Mouse (Mus musculus) heart, embryonic 16.5 days (tissue): ENCODE data around the gene Bak1. TPM values are rescaled to one million over a fixed set of nuclear protein-coding genes. Genes with fewer than 3 reads are reported as not detected.

Experiments
- ATAC-seq: fragments of 200-750 bp; cut with Nextera tagmentation; replicated peaks from 2 replicates; pipeline ENCODE4 v1.8.0; 2017; ENCODE audit warnings: moderate number of reproducible peaks; ENCODE audit not compliant: insufficient read depth, low FRiP score; ENCODE audit errors: extremely low read depth
- H3K27ac ChIP-seq: fragments of 300-500 bp; sonication (generic); 2 replicates; pipeline ENCODE4 v1.5.1; 2014; ENCODE audit warnings: mild to moderate bottlenecking, low read length, control low read depth, moderate library complexity
- H3K27me3 ChIP-seq: fragments of 300-500 bp; sonication (generic); 2 replicates; pipeline ENCODE4 v1.6.1; 2014; ENCODE audit warnings: low read length, mixed read lengths; ENCODE audit not compliant: control insufficient read depth, insufficient read depth
- H3K36me3 ChIP-seq: fragments of 300-500 bp; sonication (generic); 2 replicates; pipeline ENCODE4 v1.6.1; 2014; ENCODE audit not compliant: control insufficient read depth, insufficient read depth
- H3K4me1 ChIP-seq: fragments of 300-500 bp; sonication (generic); 2 replicates; pipeline ENCODE4 v1.6.1; 2014; ENCODE audit warnings: low read length, mixed read lengths; ENCODE audit not compliant: control insufficient read depth, insufficient read depth
- H3K4me2 ChIP-seq: fragments of 300-500 bp; sonication (generic); 2 replicates; pipeline ENCODE4 v1.6.1; 2014; ENCODE audit warnings: low read depth, mild to moderate bottlenecking, control low read depth, low read length
- H3K4me3 ChIP-seq: fragments of 300-500 bp; sonication (generic); 2 replicates; pipeline ENCODE4 v1.5.1; 2014; ENCODE audit warnings: mild to moderate bottlenecking, control low read depth, low read length
- H3K9ac ChIP-seq: fragments of 300-500 bp; sonication (generic); 2 replicates; pipeline ENCODE4 v1.6.1; 2014; ENCODE audit warnings: low read length, control low read depth
- H3K9me3 ChIP-seq: fragments of 300-500 bp; sonication (generic); replicated peaks from 2 replicates; pipeline ENCODE4 v1.6.1; 2016; ENCODE audit warnings: low read length; ENCODE audit not compliant: control insufficient read depth
- WGBS: fragments of 180-500 bp; shearing (Covaris S2); extraction: QIAGEN DNeasy Blood & Tissue Kit; methylation state at CpG from one replicate; pipeline ENCODE4 v1.1.7; 2014; 5-methylcytosine and 5-hydroxymethylcytosine counted together
- polyA plus RNA-seq: library from polyadenylated mRNA; unstranded; fragments of >200 nt; fragmentation: Nextera tagmentation; extraction: Ambion mirVana; gene quantifications from 2 replicates; pipeline ENCODE4 v1.2.1, GENCODE M21; 2015

Gene Bak1
- polyA plus RNA-seq: 5.8 and 6.2 TPM in 2 replicates

DNA sequence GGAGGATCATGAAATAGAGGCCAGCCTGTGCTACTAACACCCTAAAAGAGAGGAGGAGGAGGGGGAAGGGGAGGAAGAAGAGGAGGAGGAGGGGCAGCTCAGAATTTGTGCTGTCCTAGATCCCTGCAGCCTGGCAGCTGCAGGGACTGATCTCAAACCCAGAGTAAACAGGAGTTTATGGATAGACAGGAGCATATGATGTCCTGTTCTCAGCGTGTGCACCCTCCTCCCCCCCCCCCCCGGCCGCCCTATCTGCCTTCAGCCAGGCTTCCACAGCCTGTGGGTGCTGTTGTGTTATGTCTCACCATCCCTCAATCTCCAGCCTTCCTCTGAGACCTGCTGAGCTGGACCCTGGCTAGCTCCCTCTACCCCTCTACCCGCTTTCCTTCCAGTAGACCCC, at the start of gene Bak1:
TSS of gene Bak1 (minus strand) at position 101 of the 400 bp plus-strand sequence.
- H3K9ac ChIP-seq: peak within 1 kb of the TSS; percentile 99
- no peaks in the 10 kb centered on the region for H3K27me3 ChIP-seq
- peak within 1 kb of the TSS; percentile 89 for H3K27ac ChIP-seq
- WGBS: 46% methylated on average over 2 of the region's 4 CpGs
- no peak for ATAC-seq
- peaks cover 7% of the 10 kb centered on the region for H3K36me3 ChIP-seq
- H3K9me3 ChIP-seq: no peaks in the 10 kb centered on the region
- peak within 1 kb of the TSS; percentile 92 for H3K4me3 ChIP-seq
- H3K4me1 ChIP-seq: peaks cover 16% of the 10 kb centered on the region
- H3K4me2 ChIP-seq: peak within 1 kb of the TSS; percentile 93

DNA sequence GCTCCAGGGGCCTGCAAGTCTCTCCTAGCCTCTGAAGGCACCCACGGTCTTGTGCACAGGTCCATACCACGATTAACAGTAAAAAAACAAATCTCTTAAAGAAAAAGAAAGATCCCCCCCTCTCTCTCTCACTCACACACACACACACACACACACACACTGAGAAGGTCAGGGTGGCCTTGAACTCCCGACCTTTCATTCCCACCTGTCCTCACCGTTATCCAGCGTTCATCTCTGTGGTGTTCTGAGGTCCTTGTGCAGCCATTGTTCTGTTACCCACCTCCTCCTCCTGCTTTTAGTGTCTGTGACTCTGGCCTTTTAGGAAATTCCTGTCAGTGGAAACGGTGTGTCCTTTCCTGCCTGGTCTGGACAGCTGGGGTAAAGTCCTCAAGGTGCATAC, 49.7 kb upstream of the Bak1 start:
- ATAC-seq: no peak
- Histone ChIP-seq H3K4me1 (peaks cover 8% of the 10 kb centered on the region; the same call in 1 of the 2 replicates), H3K27me3 (no peaks in the 10 kb centered on the region), H3K4me2 (no peak overlapping the region), H3K9ac (no peak overlapping the region), H3K4me3 (no peak overlapping the region), H3K9me3 (peaks cover 5% of the 10 kb centered on the region; the same call in 1 of the 2 replicates), H3K36me3 (no peaks in the 10 kb centered on the region), H3K27ac (no peak overlapping the region)
- 65% methylated on average over 6 of the region's 6 CpGs for WGBS

DNA sequence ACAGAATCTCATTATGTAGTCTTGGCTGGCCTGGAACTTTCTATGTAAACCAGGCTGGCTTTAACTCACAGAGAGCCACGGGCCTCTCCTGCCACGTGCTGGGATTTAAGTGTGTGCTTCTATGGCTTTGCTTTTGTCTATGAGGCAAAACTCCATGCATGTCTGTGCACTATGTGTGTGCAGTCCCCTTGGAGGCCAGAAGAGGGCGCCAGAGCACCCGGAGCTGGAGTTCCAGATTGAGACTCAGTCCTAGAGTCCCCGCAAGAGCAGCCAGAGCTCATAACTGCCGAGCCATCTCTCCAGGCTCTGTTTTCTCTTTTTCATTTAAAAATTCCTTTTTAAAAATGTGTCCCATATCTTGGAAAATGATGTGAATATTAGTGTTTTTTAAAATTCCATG, 49.1 kb upstream of the Bak1 start:
- 76% methylated on average over 6 of the region's 6 CpGs for WGBS
- no peak for ATAC-seq

DNA sequence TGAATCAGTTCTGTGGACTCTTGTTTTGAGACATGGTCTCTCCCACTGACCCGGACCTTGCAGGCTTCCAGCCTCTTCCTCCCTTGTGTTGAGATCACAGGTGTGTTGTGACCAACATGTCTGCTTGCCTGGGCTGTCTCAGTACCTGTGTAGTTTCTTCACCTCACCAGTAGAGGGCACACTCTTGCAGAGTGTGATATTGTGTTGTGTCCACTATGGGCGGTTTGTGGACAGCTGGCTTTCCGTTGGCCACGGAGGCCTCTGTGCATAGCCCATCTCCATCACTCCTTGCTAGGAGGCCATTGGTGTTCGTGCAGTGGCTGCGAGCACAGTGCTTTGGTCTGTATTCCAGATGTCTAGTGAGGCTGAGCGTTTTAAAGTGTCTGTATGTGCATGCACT, 48.3 kb upstream of the Bak1 start:
- no peaks in the 10 kb centered on the region for H3K36me3 ChIP-seq
- no peak overlapping the region for H3K4me2 ChIP-seq
- H3K9me3 ChIP-seq: peaks cover 5% of the 10 kb centered on the region; the same call in 1 of the 2 replicates
- no peak overlapping the region for H3K9ac ChIP-seq
- H3K27ac ChIP-seq: no peak overlapping the region
- no peak for ATAC-seq
- no peaks in the 10 kb centered on the region for H3K27me3 ChIP-seq
- 88% methylated on average over 7 of the region's 7 CpGs for WGBS
- no peak overlapping the region for H3K4me3 ChIP-seq
- peaks cover 6% of the 10 kb centered on the region; the same call in 1 of the 2 replicates for H3K4me1 ChIP-seq

More for the DNA sequence above, 49.1 kb upstream of the Bak1 start:
- H3K4me2 ChIP-seq: no peak overlapping the region
- H3K4me3 ChIP-seq: no peak overlapping the region
- H3K9ac ChIP-seq: no peak overlapping the region
- H3K9me3 ChIP-seq: peaks cover 5% of the 10 kb centered on the region; the same call in 1 of the 2 replicates
- no peak overlapping the region for H3K27ac ChIP-seq
- H3K4me1 ChIP-seq: peaks cover 6% of the 10 kb centered on the region; the same call in 1 of the 2 replicates
- H3K36me3 ChIP-seq: no peaks in the 10 kb centered on the region
- H3K27me3 ChIP-seq: no peaks in the 10 kb centered on the region

DNA sequence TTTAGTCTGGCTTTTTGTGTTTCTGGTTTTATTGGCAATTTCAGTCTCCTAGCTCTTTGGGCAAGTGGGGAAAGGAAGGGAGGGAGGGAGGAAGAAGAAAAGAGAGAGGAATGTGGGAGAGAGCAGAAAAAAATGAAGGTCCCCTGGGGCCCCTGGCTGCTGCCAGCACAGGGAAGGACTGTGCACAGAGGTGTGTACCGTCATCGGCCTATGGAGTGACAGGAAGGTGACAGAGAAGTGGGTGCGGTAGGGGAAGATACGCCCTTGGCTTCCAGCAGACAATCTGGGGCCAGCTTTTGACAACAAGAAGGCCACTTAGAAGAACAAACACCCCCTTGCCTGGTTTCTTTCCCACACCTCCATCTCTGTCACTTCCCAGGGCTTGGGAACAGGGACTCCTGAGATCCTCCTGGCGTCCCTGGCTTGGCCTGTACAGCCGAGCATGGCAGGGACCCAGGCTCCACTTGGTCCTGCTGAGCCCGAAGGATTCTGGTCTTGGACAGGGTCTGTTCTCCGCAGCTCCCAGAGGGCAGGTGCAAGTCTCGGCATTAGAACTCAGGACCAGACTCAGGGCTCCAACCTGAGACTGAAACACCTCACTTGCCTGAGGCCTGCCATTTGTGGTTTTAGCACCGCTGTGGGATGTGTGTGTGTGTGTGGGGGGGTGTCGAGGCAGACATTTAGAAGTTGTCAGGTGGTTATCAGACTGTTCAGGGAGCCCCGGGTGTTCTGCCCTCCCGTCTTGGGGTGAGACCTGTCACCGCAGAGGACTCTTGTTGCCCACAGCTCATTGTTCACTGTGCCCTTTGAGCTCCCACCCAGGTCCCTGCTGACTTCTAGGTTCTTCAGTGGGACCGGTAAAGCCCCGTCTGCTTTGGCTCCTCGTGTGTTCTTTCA, 46.3 kb upstream of the Bak1 start:
- 61% methylated on average over 17 of the region's 17 CpGs for WGBS
- peaks cover 5% of the 10 kb centered on the region; the same call in 1 of the 2 replicates for H3K9me3 ChIP-seq
- no peak overlapping the region for H3K4me2 ChIP-seq
- peaks cover 4% of the 10 kb centered on the region; the same call in 1 of the 2 replicates for H3K4me1 ChIP-seq
- H3K4me3 ChIP-seq: no peak overlapping the region
- H3K27me3 ChIP-seq: no peaks in the 10 kb centered on the region
- no peak overlapping the region for H3K27ac ChIP-seq
- no peaks in the 10 kb centered on the region for H3K36me3 ChIP-seq
- H3K9ac ChIP-seq: no peak overlapping the region
- no peak for ATAC-seq

DNA sequence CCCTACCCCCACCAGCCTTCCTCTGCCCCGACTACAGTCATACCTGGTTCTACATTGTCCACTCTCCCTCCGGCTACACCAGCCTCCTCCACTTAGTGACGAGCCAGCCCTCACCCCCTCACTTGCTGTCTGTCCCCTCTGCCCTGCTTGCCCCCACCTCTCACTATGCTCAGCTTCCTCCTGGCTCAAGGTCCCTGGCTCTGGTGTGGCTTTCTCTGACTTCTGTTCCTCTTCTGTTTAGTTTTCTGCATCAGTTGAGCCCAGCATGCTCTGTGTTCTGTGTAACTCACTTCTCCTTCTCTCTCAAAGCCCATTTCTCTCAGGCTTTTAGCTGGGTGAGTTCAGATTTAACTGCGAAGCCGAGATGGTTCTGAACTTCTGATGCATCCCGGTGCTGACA, 45.4 kb upstream of the Bak1 start:
- 44% methylated on average over 6 of the region's 6 CpGs for WGBS
- H3K9ac ChIP-seq: no peak overlapping the region
- no peak for ATAC-seq

DNA sequence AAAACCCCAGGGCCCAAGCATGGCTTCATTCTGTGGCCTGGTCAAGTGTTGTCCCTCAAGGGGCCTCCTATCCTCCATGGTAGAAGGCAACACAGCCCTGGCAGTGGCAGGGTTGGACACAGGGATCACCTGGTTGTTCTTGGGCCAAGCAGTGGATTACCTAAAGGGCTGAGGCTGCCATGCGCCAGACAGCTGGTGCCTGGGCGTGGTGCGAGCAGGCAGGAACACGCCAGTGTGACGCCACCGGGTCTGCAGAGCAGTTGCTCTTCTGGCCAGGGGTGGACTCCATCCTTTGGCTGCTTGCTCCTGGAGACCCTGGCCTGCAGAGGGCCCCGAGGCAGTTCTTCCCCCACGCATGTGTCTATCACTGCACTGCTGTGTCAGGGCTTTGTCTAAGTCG, 45.0 kb upstream of the Bak1 start:
- WGBS: 61% methylated on average over 9 of the region's 9 CpGs
- Histone ChIP-seq H3K9ac (no peak overlapping the region), H3K9me3 (peaks cover 5% of the 10 kb centered on the region; the same call in 1 of the 2 replicates), H3K27ac (no peak overlapping the region), H3K27me3 (no peaks in the 10 kb centered on the region), H3K36me3 (no peaks in the 10 kb centered on the region), H3K4me3 (no peak overlapping the region), H3K4me2 (no peak overlapping the region), H3K4me1 (peaks cover 6% of the 10 kb centered on the region; the same call in 1 of the 2 replicates)
- no peak for ATAC-seq

More for the DNA sequence above, 45.4 kb upstream of the Bak1 start:
- Histone ChIP-seq H3K27me3 (no peaks in the 10 kb centered on the region), H3K36me3 (no peaks in the 10 kb centered on the region), H3K4me1 (peaks cover 6% of the 10 kb centered on the region; the same call in 1 of the 2 replicates), H3K9me3 (peaks cover 5% of the 10 kb centered on the region; the same call in 1 of the 2 replicates), H3K27ac (no peak overlapping the region), H3K4me2 (no peak overlapping the region), H3K4me3 (no peak overlapping the region)

DNA sequence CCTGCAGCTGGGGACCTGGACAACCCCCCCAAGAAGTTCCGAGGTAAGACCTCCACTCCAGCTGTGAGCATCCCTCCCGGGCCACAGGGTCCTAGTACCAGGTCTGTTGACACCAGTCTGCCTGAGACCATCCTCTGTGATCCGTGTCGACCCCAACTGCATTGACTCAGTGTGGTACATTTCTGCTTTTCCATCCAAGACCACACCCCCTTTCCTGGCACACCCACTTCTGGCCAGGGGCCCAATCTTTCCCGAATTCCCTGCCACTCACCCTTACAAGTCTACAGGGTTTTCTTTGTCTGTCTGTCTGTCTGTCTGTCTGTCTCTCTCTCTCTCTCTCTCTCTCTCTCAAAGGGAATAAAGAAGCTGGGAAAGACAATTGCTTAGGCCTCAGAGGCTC, 44.3 kb upstream of the Bak1 start:
- H3K9ac ChIP-seq: no peak overlapping the region
- peaks cover 6% of the 10 kb centered on the region; the same call in 1 of the 2 replicates for H3K4me1 ChIP-seq
- 68% methylated on average over 5 of the region's 5 CpGs for WGBS
- H3K9me3 ChIP-seq: peaks cover 5% of the 10 kb centered on the region; the same call in 1 of the 2 replicates
- H3K4me3 ChIP-seq: no peak overlapping the region
- no peak overlapping the region for H3K4me2 ChIP-seq
- no peak overlapping the region for H3K27ac ChIP-seq
- no peaks in the 10 kb centered on the region for H3K27me3 ChIP-seq
- no peaks in the 10 kb centered on the region for H3K36me3 ChIP-seq
- no peak for ATAC-seq

DNA sequence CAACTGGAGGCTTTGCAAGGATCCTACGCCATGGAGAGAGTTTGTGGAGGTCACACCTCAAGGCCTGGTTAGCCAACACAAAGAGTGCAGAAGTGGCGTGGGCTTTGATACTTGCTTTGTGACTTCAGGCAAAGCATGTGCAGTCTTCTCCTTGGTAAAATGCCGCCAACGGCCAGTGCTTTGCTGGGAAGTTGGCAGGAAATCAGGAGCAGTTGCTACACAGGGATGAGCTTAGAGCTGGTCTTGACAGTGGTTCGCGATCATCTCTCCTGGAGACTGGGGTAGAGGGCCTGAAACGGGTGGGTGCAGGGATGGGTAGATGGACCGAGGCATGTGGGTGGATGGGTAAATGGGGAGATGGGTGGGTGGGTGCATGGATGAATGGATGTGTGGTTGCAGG, 43.6 kb upstream of the Bak1 start:
- WGBS: 93% methylated on average over 8 of the region's 8 CpGs
- Histone ChIP-seq H3K27me3 (no peaks in the 10 kb centered on the region), H3K4me3 (no peak overlapping the region), H3K4me2 (no peak overlapping the region), H3K27ac (no peak overlapping the region), H3K4me1 (peaks cover 6% of the 10 kb centered on the region; the same call in 1 of the 2 replicates), H3K9ac (no peak overlapping the region), H3K9me3 (no peaks in the 10 kb centered on the region), H3K36me3 (no peaks in the 10 kb centered on the region)
- ATAC-seq: no peak
